ENCODE assay signal across 8 mouse cellular contexts in genomic region chr5:99906181-99906956, GRCm38 (mm10). TPM values are rescaled to one million over a fixed set of nuclear protein-coding genes. Genes with fewer than 3 reads are reported as not detected.
DNase-seq lines count a peak whose midpoint lies in the region; ATAC-seq and TF ChIP-seq lines count a peak whose summit lies in the region.

TSS of gene Vamp9 (plus strand) at chr5:99906254.

- H3K4me3 ChIP-seq in hindbrain, embryonic 13.5 days: peak within 1 kb of the TSS; percentile 57
- H3K4me3 ChIP-seq in lung, embryonic 16.5 days (ENCODE audit: low read length): peak within 1 kb of the TSS; percentile 54
- H3K4me3 ChIP-seq in thymus, adult 2 months (ENCODE audit: control insufficient read depth, insufficient read depth, low read length): peak within 1 kb of the TSS; percentile 94

- peak; percentile 73; the same call in 1 of the 2 replicates for TF ChIP-seq CTCF in thymus, adult 2 months (IDR thresholded peaks at IDR 0.05; ENCODE audit: borderline replicate concordance, control insufficient read depth, extremely low read depth, insufficient read depth, low read length, poor library complexity)

- ATAC-seq in hindbrain, embryonic 13.5 days (ENCODE audit: low FRiP score): peak; percentile 99
- peak; percentile 99 for ATAC-seq in lung, embryonic 16.5 days (ENCODE audit: low read depth)

- peak; percentile 51; the same call in 1 of the 2 replicates for TF ChIP-seq POLR2A in thymus, adult 2 months (IDR thresholded peaks at IDR 0.05; ENCODE audit: control insufficient read depth, extremely low read depth, insufficient read depth, low read length, poor library complexity)

- peak; percentile 98 for DNase-seq in ZHBTc4 (ENCODE audit: low read depth, low spot score)
- DNase-seq in cerebellum, postnatal 36 days: peak; percentile 88 to 93
- DNase-seq in frontal cortex, postnatal 36 days (ENCODE audit: low spot score in 2 of 2): peak; percentile 93 to 96
- DNase-seq in layer of hippocampus, postnatal 10 days (ENCODE audit: low spot score in 2 of 2): peak; percentile 92 to 96
- peak; percentile 85 for DNase-seq in ovary, postnatal 10 days (ENCODE audit: low spot score)
- peak; percentile 95 for DNase-seq in thymus, adult 2 months

- peak within 1 kb of the TSS; percentile 58 for H3K4me2 ChIP-seq in hindbrain, embryonic 13.5 days
- peak within 1 kb of the TSS; percentile 75 for H3K4me2 ChIP-seq in lung, embryonic 16.5 days (ENCODE audit: low read depth, low read length)

- WGBS in hindbrain, embryonic 13.5 days: 6% methylated on average over 49 of the region's 49 CpGs
- WGBS in lung, embryonic 16.5 days: 3% methylated on average over 49 of the region's 49 CpGs
- 5% methylated on average over 49 of the region's 49 CpGs for WGBS in thymus, adult 2 months

- H3K9me3 ChIP-seq in hindbrain, embryonic 13.5 days: no peaks in the 10 kb centered on the region
- H3K9me3 ChIP-seq in lung, embryonic 16.5 days (ENCODE audit: control insufficient read depth, low read length): no peaks in the 10 kb centered on the region

- H3K36me3 ChIP-seq in hindbrain, embryonic 13.5 days: no peaks in the 10 kb centered on the region
- no peaks in the 10 kb centered on the region for H3K36me3 ChIP-seq in lung, embryonic 16.5 days (ENCODE audit: control insufficient read depth, insufficient read depth, low read length)
- H3K36me3 ChIP-seq in thymus, adult 2 months (ENCODE audit: control insufficient read depth, insufficient read depth, low read length): no peaks in the 10 kb centered on the region

- H3K9ac ChIP-seq in hindbrain, embryonic 13.5 days: peak within 1 kb of the TSS; percentile 74
- H3K9ac ChIP-seq in lung, embryonic 16.5 days (ENCODE audit: low read length): peak within 1 kb of the TSS; percentile 68

- 0 out of 2 replicates have a peak, but pooled peaks cover 3% of the 10 kb centered on the region for H3K27me3 ChIP-seq in hindbrain, embryonic 13.5 days
- H3K27me3 ChIP-seq in lung, embryonic 16.5 days (ENCODE audit: control insufficient read depth, insufficient read depth, low read depth, low read length): no peaks in the 10 kb centered on the region
- no peaks in the 10 kb centered on the region for H3K27me3 ChIP-seq in thymus, adult 2 months (ENCODE audit: control insufficient read depth, insufficient read depth, low read length)

- H3K27ac ChIP-seq in hindbrain, embryonic 13.5 days: peak within 1 kb of the TSS; percentile 91
- peak within 1 kb of the TSS; percentile 91 for H3K27ac ChIP-seq in lung, embryonic 16.5 days (ENCODE audit: low read length)
- H3K27ac ChIP-seq in thymus, adult 2 months (ENCODE audit: control insufficient read depth, insufficient read depth, low read length): no peak within 1 kb of the TSS

- 0 out of 2 replicates have a peak, but pooled peaks cover 4% of the 10 kb centered on the region for H3K4me1 ChIP-seq in hindbrain, embryonic 13.5 days (replicated peaks)
- H3K4me1 ChIP-seq in lung, embryonic 16.5 days (replicated peaks; ENCODE audit: control insufficient read depth, insufficient read depth, low read length): no peaks in the 10 kb centered on the region; the same call in 1 of the 2 replicates
- peaks cover 3% of the 10 kb centered on the region; the same call in 1 of the 2 replicates for H3K4me1 ChIP-seq in thymus, adult 2 months (replicated peaks; ENCODE audit: control insufficient read depth, insufficient read depth, low read length)

RNA-seq across cellular contexts. Expression of gene Vamp9, which starts in this region (rescaled TPM):
- polyA plus RNA-seq in hindbrain, embryonic 13.5 days (2015; fragmentation: Nextera tagmentation; extraction: Ambion mirVana): 0.79 and 0.93 TPM in 2 replicates
- under 1 TPM; 0.54 to 0.78 TPM for total RNA-seq in layer of hippocampus, postnatal 10 days (2021)
- 0.34 and 0.40 TPM in 2 replicates for polyA plus RNA-seq in lung, embryonic 16.5 days (2015; fragmentation: Nextera tagmentation; extraction: Ambion mirVana)
- not detected in 2 replicates for polyA plus RNA-seq in thymus, adult 2 months (2012; rRNA removed)

Comparison
In these comparisons a context has a peak if more than half of its experiments do, and no peak if none do; other contexts are left out.
1. Peak in ATAC-seq, H3K4me3 ChIP-seq, H3K27ac ChIP-seq, H3K9ac ChIP-seq and H3K4me2 ChIP-seq in hindbrain, embryonic 13.5 days; RNA of the gene not detected or under 1 TPM.
2. Peak in DNase-seq in layer of hippocampus, postnatal 10 days; RNA of the gene not detected or under 1 TPM.
3. Peak in ATAC-seq, H3K4me3 ChIP-seq, H3K27ac ChIP-seq, H3K9ac ChIP-seq and H3K4me2 ChIP-seq in lung, embryonic 16.5 days; RNA of the gene not detected or under 1 TPM.
4. Peak in DNase-seq and H3K4me3 ChIP-seq in thymus, adult 2 months; RNA of the gene not detected or under 1 TPM.